Mouse (Mus musculus) lung, postnatal 0 days (tissue): ENCODE results near the gene Dcaf6. TPM values are rescaled to one million over a fixed set of nuclear protein-coding genes. Genes with fewer than 3 reads are reported as not detected.

Source experiments
- ATAC-seq: fragments of 200-750 bp; cut with Nextera tagmentation; 2 replicates; pipeline ENCODE4 v1.8.0; 2017; ENCODE audit warnings: moderate library complexity
- DNase-seq: peaks from one replicate; pipeline ENCODE4 v3.0.0-alpha.2; 2016; ENCODE audit warnings: low spot score
- H3K27ac ChIP-seq: fragments of 300-500 bp; sonication (generic); 2 replicates; pipeline ENCODE4 v1.5.1; 2014; ENCODE audit warnings: antibody characterized with exemption, mild to moderate bottlenecking, low read length, mixed read lengths
- H3K27me3 ChIP-seq: fragments of 300-500 bp; sonication (generic); replicated peaks from 2 replicates; pipeline ENCODE4 v1.6.1; 2014; ENCODE audit warnings: low read length, mixed read lengths; ENCODE audit not compliant: insufficient read depth
- H3K36me3 ChIP-seq: fragments of 300-500 bp; sonication (generic); 2 replicates; pipeline ENCODE4 v1.6.1; 2014; ENCODE audit warnings: low read length, mixed read lengths; ENCODE audit not compliant: insufficient read depth
- H3K4me1 ChIP-seq: fragments of 300-500 bp; sonication (generic); 2 replicates; pipeline ENCODE4 v1.6.1; 2014; ENCODE audit warnings: antibody characterized with exemption, low read depth, low read length, mixed read lengths; ENCODE audit not compliant: insufficient read depth
- H3K4me2 ChIP-seq: fragments of 300-500 bp; sonication (generic); replicated peaks from 2 replicates; pipeline ENCODE4 v1.6.1; 2014; ENCODE audit warnings: low read depth, mild to moderate bottlenecking, low read length, moderate library complexity, mixed read lengths
- H3K4me3 ChIP-seq: fragments of 300-500 bp; sonication (generic); 2 replicates; pipeline ENCODE4 v1.5.1; 2014; ENCODE audit warnings: low read depth, low read length
- H3K9ac ChIP-seq: fragments of 300-500 bp; sonication (generic); replicated peaks from 2 replicates; pipeline ENCODE4 v1.6.1; 2014; ENCODE audit warnings: low read depth, mild to moderate bottlenecking
- H3K9me3 ChIP-seq: fragments of 300-500 bp; sonication (generic); 2 replicates; pipeline ENCODE4 v1.6.1; 2016; ENCODE audit warnings: low read length, mixed read lengths
- CTCF ChIP-seq: IDR thresholded peaks from 2 replicates; pipeline ENCODE4 v1.5.1; 2016; ENCODE audit warnings: antibody characterized with exemption, mild to moderate bottlenecking
- EP300 ChIP-seq: IDR thresholded peaks from 2 replicates; pipeline ENCODE4 v1.6.1; 2016; ENCODE audit warnings: antibody characterized with exemption, mild to moderate bottlenecking, control low read depth
- WGBS: fragments of 180-500 bp; shearing (Covaris S2); extraction: QIAGEN DNeasy Blood & Tissue Kit; methylation state at CpG from one replicate; pipeline ENCODE4 v1.1.7; 2014; 5-methylcytosine and 5-hydroxymethylcytosine counted together
- polyA plus RNA-seq: library from polyadenylated mRNA; unstranded; fragments of >200 nt; fragmentation: Nextera tagmentation; extraction: Ambion mirVana; gene quantifications from 2 replicates; pipeline ENCODE4 v1.2.1, GENCODE M21; 2015

The Dcaf6 gene
- polyA plus RNA-seq, 1 experiment from 2014 or later: 22.3 TPM

GRCm38 (mm10) chr1:165484688-165485233 is 24.5 kb upstream of the Dcaf6 start, which contains the start of gene Adcy10:
TSS of gene Adcy10 (plus strand) at chr1:165485183.
- ATAC-seq: no peak
- DNase-seq: peak; percentile 32
- H3K27ac ChIP-seq: no peak within 1 kb of the TSS
- no peak within 1 kb of the TSS for H3K4me3 ChIP-seq
- peaks cover 9% of the 10 kb centered on the region; the same call in 1 of the 2 replicates for H3K36me3 ChIP-seq
- no peak for TF ChIP-seq EP300
- TF ChIP-seq CTCF: no peak
- H3K27me3 ChIP-seq: no peaks in the 10 kb centered on the region
- H3K9ac ChIP-seq: no peak within 1 kb of the TSS
- 81% methylated on average over 8 of the region's 8 CpGs for WGBS
- H3K9me3 ChIP-seq: no peaks in the 10 kb centered on the region
- no peak within 1 kb of the TSS for H3K4me2 ChIP-seq
- H3K4me1 ChIP-seq: no peaks in the 10 kb centered on the region

GRCm38 (mm10) chr1:165471490-165471889 is 11.2 kb upstream of the Dcaf6 start:
- Histone ChIP-seq H3K27me3 (no peaks in the 10 kb centered on the region), H3K36me3 (no peaks in the 10 kb centered on the region), H3K27ac (0 out of 2 replicates have a peak overlapping the region, but pooled peaks have one; percentile 6), H3K9me3 (no peaks in the 10 kb centered on the region), H3K9ac (no peak overlapping the region), H3K4me2 (no peak overlapping the region), H3K4me3 (no peak overlapping the region), H3K4me1 (peaks cover 2% of the 10 kb centered on the region; the same call in 1 of the 2 replicates)
- DNase-seq (no peak), ATAC-seq (no peak)
- no peak for TF ChIP-seq EP300
- no peak for TF ChIP-seq CTCF
- 61% methylated on average over 1 of the region's 1 CpGs for WGBS

GRCm38 (mm10) chr1:165469717-165470116 is 9.4 kb upstream of the Dcaf6 start:
- DNase-seq (no peak), ATAC-seq (no peak)
- TF ChIP-seq CTCF (no peak), EP300 (no peak)
- H3K4me2 ChIP-seq: no peak overlapping the region
- H3K9ac ChIP-seq: no peak overlapping the region
- H3K9me3 ChIP-seq: no peaks in the 10 kb centered on the region
- H3K27ac ChIP-seq: no peak overlapping the region
- H3K4me1 ChIP-seq: peaks cover 5% of the 10 kb centered on the region; the same call in 1 of the 2 replicates
- no peaks in the 10 kb centered on the region for H3K27me3 ChIP-seq
- H3K36me3 ChIP-seq: no peaks in the 10 kb centered on the region
- H3K4me3 ChIP-seq: no peak overlapping the region

GRCm38 (mm10) chr1:165468971-165469370 is 8.7 kb upstream of the Dcaf6 start:
- Histone ChIP-seq H3K4me3 (no peak overlapping the region), H3K9ac (no peak overlapping the region), H3K4me2 (no peak overlapping the region), H3K36me3 (no peaks in the 10 kb centered on the region), H3K9me3 (no peaks in the 10 kb centered on the region), H3K4me1 (peaks cover 6% of the 10 kb centered on the region; the same call in 1 of the 2 replicates), H3K27ac (no peak overlapping the region), H3K27me3 (no peaks in the 10 kb centered on the region)
- ATAC-seq: no peak
- TF ChIP-seq CTCF (no peak), EP300 (no peak)
- DNase-seq: no peak

GRCm38 (mm10) chr1:165464574-165464973 is 4.3 kb upstream of the Dcaf6 start:
- TF ChIP-seq EP300 (0 out of 2 replicates have a peak, but pooled peaks have one; percentile 36), CTCF (no peak)
- no peaks in the 10 kb centered on the region for H3K9me3 ChIP-seq
- DNase-seq (peak; percentile 73), ATAC-seq (no peak)
- no peaks in the 10 kb centered on the region for H3K27me3 ChIP-seq
- WGBS: 34% methylated on average over 3 of the region's 3 CpGs
- peaks cover 4% of the 10 kb centered on the region; the same call in 1 of the 2 replicates for H3K4me1 ChIP-seq
- H3K9ac ChIP-seq: no peak overlapping the region
- no peaks in the 10 kb centered on the region for H3K36me3 ChIP-seq
- H3K4me2 ChIP-seq: no peak overlapping the region
- no peak overlapping the region for H3K4me3 ChIP-seq
- H3K27ac ChIP-seq: no peak overlapping the region

- TF ChIP-seq CTCF (no peak), EP300 (no peak)
- Histone ChIP-seq H3K4me3 (no peak overlapping the region), H3K4me2 (0 out of 2 replicates have a peak overlapping the region, but pooled peaks have one; percentile 5), H3K36me3 (no peaks in the 10 kb centered on the region), H3K27me3 (no peaks in the 10 kb centered on the region), H3K4me1 (peaks cover 4% of the 10 kb centered on the region; the same call in 1 of the 2 replicates), H3K9ac (no peak overlapping the region), H3K27ac (no peak overlapping the region), H3K9me3 (no peaks in the 10 kb centered on the region)
- ATAC-seq: no peak
- no peak for DNase-seq
- WGBS: 47% methylated on average over 1 of the region's 1 CpGs
These were observed 2.6 kb upstream of the Dcaf6 start for GRCm38 (mm10) chr1:165462861-165463260.
